Mouse (Mus musculus) bone marrow macrophage, adult 2 months (primary cell): ENCODE results near the gene 9430097D07Rik.

Source experiments
- CTCF ChIP-seq: IDR thresholded peaks from 2 replicates; pipeline ENCODE4 v1.5.1; 2012; ENCODE audit warnings: low read depth, mild to moderate bottlenecking, low read length, moderate library complexity
- POLR2A ChIP-seq: IDR thresholded peaks from 2 replicates; pipeline ENCODE4 v1.6.1; 2012; ENCODE audit warnings: mild to moderate bottlenecking, low read depth, low read length, borderline replicate concordance

- no peak for TF ChIP-seq CTCF
- no peak for TF ChIP-seq POLR2A
These were observed 26.3 kb downstream of the 9430097D07Rik start for GRCm38 (mm10) chr2:32549171-32549570.
